Mouse (Mus musculus) midbrain, embryonic 16.5 days (tissue): ENCODE results near the gene Chuk. TPM values are rescaled to one million over a fixed set of nuclear protein-coding genes. Genes with fewer than 3 reads are reported as not detected.

ENCODE experiments used
- ATAC-seq: fragments of 200-750 bp; cut with Nextera tagmentation; 2 replicates; pipeline ENCODE4 v1.8.0; 2017; ENCODE audit warnings: moderate TSS enrichment
- H3K27ac ChIP-seq: fragments of 300-500 bp; sonication (generic); 2 replicates; pipeline ENCODE4 v1.5.1; 2014; ENCODE audit warnings: mild to moderate bottlenecking, low read length, mixed read lengths
- H3K27me3 ChIP-seq: fragments of 300-500 bp; sonication (generic); 2 replicates; pipeline ENCODE4 v1.6.1; 2014; ENCODE audit warnings: low read depth, low read length, mixed read lengths; ENCODE audit not compliant: control insufficient read depth, insufficient read depth
- H3K36me3 ChIP-seq: fragments of 300-500 bp; sonication (generic); 2 replicates; pipeline ENCODE4 v1.6.1; 2014; ENCODE audit warnings: mild to moderate bottlenecking, low read length, moderate library complexity, mixed read lengths; ENCODE audit not compliant: control insufficient read depth, insufficient read depth
- H3K4me1 ChIP-seq: fragments of 300-500 bp; sonication (generic); 2 replicates; pipeline ENCODE4 v1.6.1; 2014; ENCODE audit warnings: mild to moderate bottlenecking, low read length, mixed read lengths; ENCODE audit not compliant: control insufficient read depth, insufficient read depth
- H3K4me2 ChIP-seq: fragments of 300-500 bp; sonication (generic); 2 replicates; pipeline ENCODE4 v1.6.1; 2014; ENCODE audit warnings: mild to moderate bottlenecking, low read length, mixed read lengths
- H3K4me3 ChIP-seq: fragments of 300-500 bp; sonication (generic); 2 replicates; pipeline ENCODE4 v1.5.1; 2014; ENCODE audit warnings: low read depth, mild to moderate bottlenecking, low read length, moderate library complexity, mixed read lengths
- H3K9ac ChIP-seq: fragments of 300-500 bp; sonication (generic); 2 replicates; pipeline ENCODE4 v1.6.1; 2014; ENCODE audit warnings: low read depth, low read length, mixed read lengths
- H3K9me3 ChIP-seq: fragments of 300-500 bp; sonication (generic); replicated peaks from 2 replicates; pipeline ENCODE4 v1.6.1; 2014; ENCODE audit warnings: mild to moderate bottlenecking, low read length, mixed read lengths; ENCODE audit not compliant: control insufficient read depth, poor library complexity, severe bottlenecking
- WGBS: fragments of 180-500 bp; shearing (Covaris S2); extraction: QIAGEN DNeasy Blood & Tissue Kit; methylation state at CpG from one replicate; pipeline ENCODE4 v1.1.7; 2014; 5-methylcytosine and 5-hydroxymethylcytosine counted together
- polyA plus RNA-seq: library from polyadenylated mRNA; unstranded; fragments of >200 nt; fragmentation: Nextera tagmentation; extraction: Ambion mirVana; gene quantifications from 2 replicates; pipeline ENCODE4 v1.2.1, GENCODE M21; 2015

Chuk gene
- polyA plus RNA-seq, 1 experiment from 2014 or later = 65.8 TPM

DNA sequence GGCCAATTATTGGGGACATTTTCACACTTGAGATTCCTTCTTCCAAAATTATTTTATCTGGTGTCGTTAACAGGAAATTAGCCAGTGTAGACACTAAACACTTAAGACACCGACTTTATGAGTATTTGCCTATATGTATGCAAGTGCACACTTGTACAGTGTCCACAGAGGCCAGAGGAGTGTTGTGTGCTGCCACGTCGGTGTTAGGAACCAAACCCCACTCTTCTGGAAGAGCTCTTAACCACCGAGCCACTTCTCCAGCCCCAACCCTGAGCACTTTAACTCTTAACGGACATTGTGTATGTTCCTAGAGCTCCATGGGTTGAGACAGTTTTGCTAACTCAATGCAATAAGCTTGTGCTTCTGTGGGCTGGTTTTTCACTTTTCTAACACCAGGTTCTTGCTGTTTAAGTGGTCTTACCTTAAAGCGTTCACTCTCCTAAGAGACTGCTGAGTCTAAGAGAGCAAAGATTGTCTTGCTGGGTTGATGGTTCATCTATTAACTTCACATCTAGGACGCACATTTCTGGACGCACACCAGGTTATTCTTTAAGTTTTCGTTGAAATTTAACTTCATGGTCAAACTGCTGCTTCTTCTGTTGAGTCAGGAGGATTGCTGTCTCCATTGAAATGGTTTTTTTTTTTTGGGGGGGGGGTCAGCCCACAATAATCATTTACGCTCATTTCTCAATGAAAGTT, 75.1 kb downstream of the Chuk start:
- no peak overlapping the region for H3K9ac ChIP-seq
- H3K4me3 ChIP-seq = no peak overlapping the region
- H3K4me2 ChIP-seq = no peak overlapping the region
- no peaks in the 10 kb centered on the region for H3K27me3 ChIP-seq
- H3K4me1 ChIP-seq = no peaks in the 10 kb centered on the region
- H3K9me3 ChIP-seq = no peaks in the 10 kb centered on the region
- 95% methylated on average over 11 of the region's 11 CpGs for WGBS
- H3K36me3 ChIP-seq = peaks cover 8% of the 10 kb centered on the region
- ATAC-seq = no peak
- no peak overlapping the region for H3K27ac ChIP-seq

- no peaks in the 10 kb centered on the region for H3K36me3 ChIP-seq
- no peaks in the 10 kb centered on the region for H3K9me3 ChIP-seq
- no peak overlapping the region for H3K9ac ChIP-seq
- H3K4me2 ChIP-seq = no peak overlapping the region
- H3K27ac ChIP-seq = no peak overlapping the region
- H3K4me3 ChIP-seq = no peak overlapping the region
- 94% methylated on average over 5 of the region's 5 CpGs for WGBS
- no peak for ATAC-seq
- H3K4me1 ChIP-seq = no peaks in the 10 kb centered on the region
- H3K27me3 ChIP-seq = no peaks in the 10 kb centered on the region
Measured at GRCm38 (mm10) chr19:44030024-44030423, 77.3 kb downstream of the Chuk start.

DNA sequence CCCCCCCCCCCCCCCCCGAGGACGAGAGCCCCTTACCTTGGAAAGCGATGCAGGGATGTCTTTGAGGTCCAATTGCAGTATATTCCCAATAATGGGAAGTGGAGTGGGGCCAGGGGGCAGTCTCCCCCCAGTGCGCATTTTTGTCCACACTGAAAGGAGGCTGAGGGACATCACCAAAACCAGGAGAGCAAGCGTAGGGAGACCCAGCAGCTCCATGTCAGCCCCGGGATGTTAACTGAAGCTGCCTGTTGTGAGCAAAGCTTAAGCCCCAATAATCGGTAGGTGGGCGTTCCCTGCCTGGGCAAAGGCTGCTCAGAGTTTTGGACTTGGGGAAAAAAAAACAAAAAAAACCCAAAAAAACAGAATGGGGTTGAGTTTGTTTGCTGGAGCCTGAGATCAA, 78.3 kb downstream of the Chuk start, which contains the start of gene Cyp2c23:
Cyp2c23 (minus strand) TSS at position 237 of the 400 bp plus-strand sequence.
- Histone ChIP-seq H3K27me3 (no peaks in the 10 kb centered on the region), H3K9me3 (no peaks in the 10 kb centered on the region), H3K9ac (no peak within 1 kb of the TSS), H3K4me1 (no peaks in the 10 kb centered on the region), H3K4me3 (no peak within 1 kb of the TSS), H3K27ac (no peak within 1 kb of the TSS), H3K36me3 (no peaks in the 10 kb centered on the region), H3K4me2 (no peak within 1 kb of the TSS)
- no peak for ATAC-seq
- WGBS = 72% methylated on average over 7 of the region's 8 CpGs

DNA sequence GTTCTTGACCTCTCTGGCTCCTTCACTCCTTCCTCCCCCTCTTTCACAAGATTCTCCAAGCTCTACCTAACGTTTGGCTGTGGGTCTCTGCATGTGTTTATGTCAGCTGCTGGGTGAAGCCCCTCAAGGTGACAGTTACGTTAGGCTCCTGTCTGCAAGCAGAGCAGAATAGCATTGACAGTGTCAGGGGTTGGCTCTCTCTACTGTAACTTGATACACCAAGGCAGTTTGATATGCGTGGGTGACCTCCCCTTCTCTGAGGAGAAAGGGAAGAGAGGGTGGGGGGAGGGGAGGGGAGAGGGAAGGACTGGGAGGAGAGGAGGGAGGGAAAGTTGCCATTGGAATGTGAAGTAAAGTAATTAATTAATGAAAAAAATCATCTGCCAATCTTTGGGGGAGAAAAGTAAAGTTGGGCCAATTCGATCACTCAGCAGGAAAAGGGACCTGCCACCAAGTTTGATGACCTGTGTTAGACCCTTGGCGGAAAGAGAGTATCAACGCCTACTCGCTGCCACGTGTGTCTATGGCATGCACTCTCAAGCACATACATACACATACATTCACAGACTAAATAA, 80.2 kb downstream of the Chuk start:
- H3K9me3 ChIP-seq = no peaks in the 10 kb centered on the region
- no peak overlapping the region for H3K4me2 ChIP-seq
- H3K27me3 ChIP-seq = no peaks in the 10 kb centered on the region
- H3K4me3 ChIP-seq = no peak overlapping the region
- 70% methylated on average over 8 of the region's 8 CpGs for WGBS
- H3K27ac ChIP-seq = no peak overlapping the region
- no peaks in the 10 kb centered on the region for H3K36me3 ChIP-seq
- H3K4me1 ChIP-seq = no peaks in the 10 kb centered on the region
- no peak overlapping the region for H3K9ac ChIP-seq
- ATAC-seq = no peak

DNA sequence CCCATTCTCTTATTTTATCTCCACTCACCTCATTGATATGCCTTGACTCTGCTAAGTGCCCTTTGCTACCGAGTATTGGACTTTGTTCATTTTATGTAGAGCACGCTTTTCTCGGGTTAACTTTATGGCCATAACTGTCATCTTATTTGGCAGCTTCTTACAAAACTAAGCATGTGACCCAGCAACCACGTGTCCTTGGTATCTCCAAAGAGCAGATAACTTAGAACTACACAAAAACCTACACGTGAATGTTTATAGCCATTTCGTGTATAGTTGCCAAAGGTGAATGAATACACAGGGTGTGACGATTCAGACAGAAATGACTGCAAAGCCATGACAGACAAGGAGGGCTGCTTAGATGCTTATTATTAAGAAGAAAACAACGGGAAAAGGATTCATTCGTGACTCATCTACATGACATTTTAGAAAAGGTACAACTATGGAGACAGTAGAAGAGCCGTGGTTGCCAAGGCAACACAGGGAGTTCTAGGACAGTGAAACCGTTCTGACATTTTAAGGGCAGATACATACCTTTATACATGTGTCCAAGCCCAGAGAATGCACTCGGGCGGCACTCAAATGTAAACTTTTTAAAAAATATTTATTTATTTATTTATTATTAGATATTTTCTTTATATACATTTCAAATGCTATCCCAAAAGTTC, 82.2 kb downstream of the Chuk start:
- no peak overlapping the region for H3K4me3 ChIP-seq
- no peak overlapping the region for H3K27ac ChIP-seq
- no peaks in the 10 kb centered on the region for H3K4me1 ChIP-seq
- H3K9ac ChIP-seq = no peak overlapping the region
- ATAC-seq = no peak
- H3K36me3 ChIP-seq = no peaks in the 10 kb centered on the region
- WGBS = 85% methylated on average over 13 of the region's 13 CpGs
- no peaks in the 10 kb centered on the region for H3K9me3 ChIP-seq
- H3K27me3 ChIP-seq = no peaks in the 10 kb centered on the region
- no peak overlapping the region for H3K4me2 ChIP-seq

Other genes starting within 250 kb of the Chuk start
- gene Dnmbp, start 167.3 kb downstream of the Chuk start, polyA plus RNA-seq = 7.4 and 8.2 TPM in 2 replicates
- 0.37 and 0.39 TPM in 2 replicates for gene Cpn1, start 120.9 kb downstream of the Chuk start, polyA plus RNA-seq
- gene Cyp2c23, start 78.3 kb downstream of the Chuk start, polyA plus RNA-seq = not detected in 2 replicates
- 23.7 and 24.4 TPM in 2 replicates for gene Erlin1, start 37.7 kb downstream of the Chuk start, polyA plus RNA-seq
- 31.1 and 33.3 TPM in 2 replicates for gene Cwf19l1, start 28.4 kb upstream of the Chuk start, polyA plus RNA-seq
- 161 and 164 TPM in 2 replicates for gene Bloc1s2, start 39.0 kb upstream of the Chuk start, polyA plus RNA-seq
- 0.10 and 0.28 TPM in 2 replicates for gene Pkd2l1, start 85.0 kb upstream of the Chuk start, polyA plus RNA-seq
- 6.9 and 8.1 TPM in 2 replicates for gene Scd3, start 95.8 kb upstream of the Chuk start, polyA plus RNA-seq
- gene Scd2, start 186.2 kb upstream of the Chuk start, polyA plus RNA-seq = 281 and 311 TPM in 2 replicates
- gene Scd4, start 225.6 kb upstream of the Chuk start, polyA plus RNA-seq = 0.18 and 0.19 TPM in 2 replicates